10 mouse cellular contexts compared by ENCODE assay signal in genomic region chr7:138497202-138497601, GRCm38 (mm10).
DNase-seq lines count a peak whose midpoint lies in the region; ATAC-seq and TF ChIP-seq lines count a peak whose summit lies in the region.
"Had no signal": no experiment of that assay in that cellular context is flagged by ENCODE, and none has a peak within 500 bp of the region (broad histone marks: within the 10 kb centered on the region; RNA-seq: fewer than 3 reads in every experiment).

No protein-coding gene starts in this region.

- H3K27me3 ChIP-seq in hindbrain, postnatal 0 days (ENCODE audit: insufficient read depth, low read length) = no peaks in the 10 kb centered on the region
- H3K27me3 ChIP-seq in hindbrain, embryonic 14.5 days (ENCODE audit: control insufficient read depth, insufficient read depth, low read length) = no peaks in the 10 kb centered on the region
- H3K27me3 ChIP-seq: limb, embryonic 12.5 days had no signal

- peak; percentile 11 for DNase-seq in hindbrain, postnatal 0 days (ENCODE audit: low spot score)
- no peak for DNase-seq in hindbrain, embryonic 14.5 days (ENCODE audit: low spot score)
- peak; percentile 7 to 14 for DNase-seq in right cerebral cortex, adult 2 months (ENCODE audit: low spot score in 2 of 2)
- no peak for DNase-seq in right cerebral cortex, postnatal 25 days
- DNase-seq in testis, postnatal 10 days (ENCODE audit: low spot score) = peak; percentile 59
- DNase-seq in spleen, postnatal 14 days (ENCODE audit: low spot score in 2 of 2) = no peak
- DNase-seq: thymus, postnatal 36 days had no signal

- H3K4me2 ChIP-seq in hindbrain, postnatal 0 days (ENCODE audit: low read depth, low read length) = no peak overlapping the region
- H3K4me2 ChIP-seq in hindbrain, embryonic 14.5 days (replicated peaks) = no peak overlapping the region
- H3K4me2 ChIP-seq: limb, embryonic 12.5 days had no signal

- peak; percentile 48 for TF ChIP-seq CTCF in hindbrain, postnatal 0 days (IDR thresholded peaks at IDR 0.05; ENCODE audit: low read depth)
- TF ChIP-seq CTCF in cortical plate, adult 2 months (IDR thresholded peaks at IDR 0.05; ENCODE audit: extremely low read depth, insufficient read depth, low read length) = peak; percentile 18; the same call in 1 of the 2 replicates

- no peaks in the 10 kb centered on the region for H3K36me3 ChIP-seq in hindbrain, postnatal 0 days (ENCODE audit: insufficient read depth, low read length)
- H3K36me3 ChIP-seq in hindbrain, embryonic 14.5 days (replicated peaks; ENCODE audit: control insufficient read depth, insufficient read depth) = no peaks in the 10 kb centered on the region
- H3K36me3 ChIP-seq: limb, embryonic 12.5 days had no signal

- 59% methylated on average over 6 of the region's 6 CpGs for WGBS in hindbrain, postnatal 0 days
- WGBS in hindbrain, embryonic 14.5 days = 65% methylated on average over 6 of the region's 6 CpGs

- H3K9me3 ChIP-seq in hindbrain, postnatal 0 days (ENCODE audit: low read length) = no peaks in the 10 kb centered on the region
- H3K9me3 ChIP-seq in hindbrain, embryonic 14.5 days (ENCODE audit: control insufficient read depth, low read length) = no peaks in the 10 kb centered on the region
- H3K9me3 ChIP-seq: limb, embryonic 12.5 days had no signal

- TF ChIP-seq POLR2A in cortical plate, adult 2 months (IDR thresholded peaks at IDR 0.05; ENCODE audit: extremely low read depth, insufficient read depth, low read length) = no peak

- H3K27ac ChIP-seq in hindbrain, postnatal 0 days = no peak overlapping the region
- H3K27ac ChIP-seq in hindbrain, embryonic 14.5 days = no peak overlapping the region
- no peak overlapping the region for H3K27ac ChIP-seq in cortical plate, adult 2 months (ENCODE audit: insufficient read depth, low read length)
- H3K27ac ChIP-seq: limb, embryonic 12.5 days had no signal

- no peak overlapping the region for H3K4me3 ChIP-seq in hindbrain, postnatal 0 days (ENCODE audit: low read length)
- no peak overlapping the region for H3K4me3 ChIP-seq in hindbrain, embryonic 14.5 days (replicated peaks; ENCODE audit: low read length)
- no peak overlapping the region for H3K4me3 ChIP-seq in cortical plate, adult 2 months (ENCODE audit: insufficient read depth, low read length)
- H3K4me3 ChIP-seq: limb, embryonic 12.5 days had no signal

- H3K9ac ChIP-seq in hindbrain, postnatal 0 days (replicated peaks; ENCODE audit: low read length) = no peak overlapping the region
- no peak overlapping the region for H3K9ac ChIP-seq in hindbrain, embryonic 14.5 days
- H3K9ac ChIP-seq: limb, embryonic 12.5 days had no signal

- no peaks in the 10 kb centered on the region for H3K4me1 ChIP-seq in hindbrain, postnatal 0 days (ENCODE audit: insufficient read depth, low read length)
- peaks cover 10% of the 10 kb centered on the region; the same call in 1 of the 2 replicates for H3K4me1 ChIP-seq in hindbrain, embryonic 14.5 days (replicated peaks; ENCODE audit: control insufficient read depth, insufficient read depth, low read length)
- no peaks in the 10 kb centered on the region for H3K4me1 ChIP-seq in cortical plate, adult 2 months (ENCODE audit: control insufficient read depth, insufficient read depth, low read length)
- H3K4me1 ChIP-seq: limb, embryonic 12.5 days had no signal

- no peak for ATAC-seq in hindbrain, postnatal 0 days
- ATAC-seq in hindbrain, embryonic 14.5 days (ENCODE audit: low FRiP score) = no peak
- ATAC-seq: hindbrain, embryonic 16.5 days had no signal

Comparison
In these comparisons a context has a peak if more than half of its experiments do, and no peak if none do; other contexts are left out.
1. DNase-seq: peak in hindbrain, postnatal 0 days (single experiment), right cerebral cortex, adult 2 months (2 of 2) and testis, postnatal 10 days (single experiment); none in hindbrain, embryonic 14.5 days (single experiment), right cerebral cortex, postnatal 25 days (single experiment) and spleen, postnatal 14 days (0 of 2).